Mouse (Mus musculus) kidney, embryonic 14.5 days (tissue): ENCODE data around the gene Wdfy4. TPM values are rescaled to one million over a fixed set of nuclear protein-coding genes. Genes with fewer than 3 reads are reported as not detected.

ENCODE experiments used
- ATAC-seq: fragments of 200-750 bp; cut with Nextera tagmentation; 2 replicates; pipeline ENCODE4 v1.8.0; 2017; ENCODE audit warnings: moderate number of reproducible peaks, mild to moderate bottlenecking, moderate TSS enrichment, moderate library complexity; ENCODE audit not compliant: low FRiP score, low TSS enrichment
- H3K27ac ChIP-seq: fragments of 300-500 bp; sonication (generic); 2 replicates; pipeline ENCODE4 v1.5.1; 2014; ENCODE audit warnings: low read depth, mild to moderate bottlenecking, low read length, moderate library complexity, mixed read lengths
- H3K27me3 ChIP-seq: fragments of 300-500 bp; sonication (generic); 2 replicates; pipeline ENCODE4 v1.6.1; 2014; ENCODE audit warnings: mild to moderate bottlenecking, low read length; ENCODE audit not compliant: control insufficient read depth, insufficient read depth
- H3K36me3 ChIP-seq: fragments of 300-500 bp; sonication (generic); 2 replicates; pipeline ENCODE4 v1.6.1; 2014; ENCODE audit warnings: low read length, mixed read lengths; ENCODE audit not compliant: control insufficient read depth, insufficient read depth
- H3K4me1 ChIP-seq: fragments of 300-500 bp; sonication (generic); 2 replicates; pipeline ENCODE4 v1.6.1; 2014; ENCODE audit warnings: low read length, mixed read lengths; ENCODE audit not compliant: control insufficient read depth, insufficient read depth
- H3K4me2 ChIP-seq: fragments of 300-500 bp; sonication (generic); replicated peaks from 2 replicates; pipeline ENCODE4 v1.6.1; 2014; ENCODE audit warnings: low read depth, mild to moderate bottlenecking, low read length
- H3K4me3 ChIP-seq: fragments of 300-500 bp; sonication (generic); 2 replicates; pipeline ENCODE4 v1.5.1; 2014; ENCODE audit warnings: mild to moderate bottlenecking, low read length
- H3K9ac ChIP-seq: fragments of 300-500 bp; sonication (generic); 2 replicates; pipeline ENCODE4 v1.6.1; 2014; ENCODE audit warnings: low read depth, mild to moderate bottlenecking, low read length, moderate library complexity
- H3K9me3 ChIP-seq: fragments of 300-500 bp; sonication (generic); 2 replicates; pipeline ENCODE4 v1.6.1; 2016; ENCODE audit warnings: low read length; ENCODE audit not compliant: control insufficient read depth
- WGBS: fragments of 180-500 bp; shearing (Covaris S2); extraction: QIAGEN DNeasy Blood & Tissue Kit; methylation state at CpG from one replicate; pipeline ENCODE4 v1.1.7; 2014; 5-methylcytosine and 5-hydroxymethylcytosine counted together
- polyA plus RNA-seq: library from polyadenylated mRNA; unstranded; fragments of >200 nt; fragmentation: Nextera tagmentation; extraction: Ambion mirVana; gene quantifications from 2 replicates; pipeline ENCODE4 v1.2.1, GENCODE M21; 2014

Wdfy4 gene
- polyA plus RNA-seq, 1 experiment from 2014 or later: 0.31 TPM

GRCm38 (mm10) chr14:32923871-32924270 is 261.4 kb downstream of the Wdfy4 start:
- 60% methylated on average over 9 of the region's 9 CpGs for WGBS
- Histone ChIP-seq H3K4me3 (no peak overlapping the region), H3K9ac (no peak overlapping the region), H3K36me3 (no peaks in the 10 kb centered on the region), H3K9me3 (no peaks in the 10 kb centered on the region), H3K4me1 (0 out of 2 replicates have a peak, but pooled peaks cover 4% of the 10 kb centered on the region), H3K4me2 (no peak overlapping the region), H3K27me3 (no peaks in the 10 kb centered on the region), H3K27ac (no peak overlapping the region)
- ATAC-seq: no peak

- ATAC-seq: no peak
- no peaks in the 10 kb centered on the region for H3K36me3 ChIP-seq
- no peaks in the 10 kb centered on the region for H3K27me3 ChIP-seq
- no peak overlapping the region for H3K4me2 ChIP-seq
- no peak overlapping the region for H3K4me3 ChIP-seq
- H3K4me1 ChIP-seq: no peaks in the 10 kb centered on the region
- H3K27ac ChIP-seq: no peak overlapping the region
- 95% methylated on average over 1 of the region's 1 CpGs for WGBS
- no peaks in the 10 kb centered on the region for H3K9me3 ChIP-seq
- H3K9ac ChIP-seq: no peak overlapping the region
Observed at GRCm38 (mm10) chr14:32917919-32918318, 267.4 kb downstream of the Wdfy4 start.

- Histone ChIP-seq H3K9ac (no peak overlapping the region), H3K27me3 (no peaks in the 10 kb centered on the region), H3K4me1 (no peaks in the 10 kb centered on the region), H3K36me3 (no peaks in the 10 kb centered on the region), H3K27ac (peak overlapping the region; percentile 55), H3K4me2 (no peak overlapping the region), H3K9me3 (no peaks in the 10 kb centered on the region), H3K4me3 (no peak overlapping the region)
- ATAC-seq: no peak
- WGBS: 60% methylated on average over 2 of the region's 2 CpGs
Observed at GRCm38 (mm10) chr14:32915360-32915759, 269.9 kb downstream of the Wdfy4 start.

GRCm38 (mm10) chr14:32911187-32911586 is 274.1 kb downstream of the Wdfy4 start:
- no peak overlapping the region for H3K27ac ChIP-seq
- no peaks in the 10 kb centered on the region for H3K27me3 ChIP-seq
- no peak for ATAC-seq
- no peaks in the 10 kb centered on the region for H3K4me1 ChIP-seq
- no peaks in the 10 kb centered on the region for H3K9me3 ChIP-seq
- H3K36me3 ChIP-seq: no peaks in the 10 kb centered on the region
- H3K9ac ChIP-seq: no peak overlapping the region
- WGBS: 94% methylated on average over 4 of the region's 4 CpGs
- no peak overlapping the region for H3K4me2 ChIP-seq
- H3K4me3 ChIP-seq: no peak overlapping the region

Other genes starting within 250 kb of the Wdfy4 start
- 0.28 and 0.91 TPM in 2 replicates for gene Lrrc18, start 194.1 kb downstream of the Wdfy4 start, polyA plus RNA-seq
- 1.1 and 2.6 TPM in 2 replicates for gene Arhgap22, start 28.5 kb upstream of the Wdfy4 start, polyA plus RNA-seq